Mouse (Mus musculus): ENCODE results near the gene Nr2f2.
A peak's percentile ranks its signal among the peaks of the same experiment; 100 is the strongest.

The Nr2f2 gene

DNA sequence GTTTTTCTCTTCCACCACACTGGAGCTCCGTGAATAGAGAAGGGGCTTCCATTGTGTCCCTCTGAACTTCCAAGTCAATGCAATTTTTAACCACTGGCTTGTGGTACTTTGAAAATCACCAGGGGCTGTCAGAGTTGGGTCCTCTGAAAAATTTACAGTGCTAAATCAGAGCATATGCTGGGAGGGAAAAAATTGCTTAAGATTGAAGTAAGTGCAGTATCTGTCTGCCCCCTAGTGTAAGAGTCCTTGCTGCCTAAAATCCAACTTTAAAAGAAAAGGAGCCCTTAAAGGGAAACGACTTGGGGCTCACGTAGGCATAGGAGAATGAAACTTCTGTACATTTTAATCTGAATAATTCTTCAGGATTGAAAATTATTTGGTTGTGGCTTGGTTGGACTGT lies 1.7 kb downstream of the Nr2f2 start:
- peak; percentile 70 for DNase-seq

DNA sequence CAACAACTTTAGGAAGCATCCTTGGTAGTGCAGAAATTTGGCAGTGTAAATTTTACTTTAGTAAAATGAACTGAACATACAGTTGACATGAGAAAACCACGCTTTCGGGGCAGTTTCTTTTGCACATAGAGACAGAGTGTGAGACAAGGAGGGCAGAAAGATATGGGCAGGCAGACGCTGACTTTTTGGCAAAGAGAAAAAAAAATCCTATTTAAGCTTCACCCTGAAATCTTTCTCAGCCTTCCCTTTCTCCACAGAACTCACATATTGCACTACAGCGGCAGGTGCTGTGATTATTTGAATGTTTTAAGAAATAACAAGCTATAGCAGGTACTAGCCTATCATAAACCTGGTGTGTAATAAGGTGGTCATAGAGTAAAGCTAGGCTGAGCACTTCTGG lies 3.2 kb downstream of the Nr2f2 start:
- no peak for DNase-seq

DNA sequence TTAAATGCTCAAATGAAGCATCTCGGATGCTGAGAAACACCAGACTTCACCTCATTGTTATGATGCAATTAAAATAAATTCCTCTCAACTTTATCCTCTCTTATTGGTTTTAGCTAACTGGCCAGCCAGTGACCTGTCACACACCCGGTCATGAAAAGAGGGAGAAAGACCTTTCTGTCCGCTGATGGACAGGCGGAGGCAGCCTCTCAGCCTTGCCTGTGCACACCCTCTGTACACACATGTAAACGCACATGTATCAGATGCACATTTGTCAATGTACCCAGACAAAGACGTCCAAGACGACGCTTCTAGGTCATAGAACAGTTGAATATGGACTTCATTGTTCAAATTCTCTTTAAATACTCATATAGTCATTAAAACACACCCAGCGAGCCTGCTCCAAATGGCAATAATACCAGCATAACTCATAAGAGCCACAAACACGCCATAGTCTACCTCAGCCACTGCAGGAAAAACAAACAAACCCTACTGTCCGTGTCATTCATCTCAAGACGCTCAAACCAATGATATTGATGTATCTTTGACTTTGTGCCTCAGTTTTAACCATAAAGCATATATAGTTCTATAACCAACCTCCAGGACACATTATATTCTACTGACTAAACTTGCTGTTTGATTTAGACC lies 3.9 kb downstream of the Nr2f2 start:
- DNase-seq, result no peak

DNA sequence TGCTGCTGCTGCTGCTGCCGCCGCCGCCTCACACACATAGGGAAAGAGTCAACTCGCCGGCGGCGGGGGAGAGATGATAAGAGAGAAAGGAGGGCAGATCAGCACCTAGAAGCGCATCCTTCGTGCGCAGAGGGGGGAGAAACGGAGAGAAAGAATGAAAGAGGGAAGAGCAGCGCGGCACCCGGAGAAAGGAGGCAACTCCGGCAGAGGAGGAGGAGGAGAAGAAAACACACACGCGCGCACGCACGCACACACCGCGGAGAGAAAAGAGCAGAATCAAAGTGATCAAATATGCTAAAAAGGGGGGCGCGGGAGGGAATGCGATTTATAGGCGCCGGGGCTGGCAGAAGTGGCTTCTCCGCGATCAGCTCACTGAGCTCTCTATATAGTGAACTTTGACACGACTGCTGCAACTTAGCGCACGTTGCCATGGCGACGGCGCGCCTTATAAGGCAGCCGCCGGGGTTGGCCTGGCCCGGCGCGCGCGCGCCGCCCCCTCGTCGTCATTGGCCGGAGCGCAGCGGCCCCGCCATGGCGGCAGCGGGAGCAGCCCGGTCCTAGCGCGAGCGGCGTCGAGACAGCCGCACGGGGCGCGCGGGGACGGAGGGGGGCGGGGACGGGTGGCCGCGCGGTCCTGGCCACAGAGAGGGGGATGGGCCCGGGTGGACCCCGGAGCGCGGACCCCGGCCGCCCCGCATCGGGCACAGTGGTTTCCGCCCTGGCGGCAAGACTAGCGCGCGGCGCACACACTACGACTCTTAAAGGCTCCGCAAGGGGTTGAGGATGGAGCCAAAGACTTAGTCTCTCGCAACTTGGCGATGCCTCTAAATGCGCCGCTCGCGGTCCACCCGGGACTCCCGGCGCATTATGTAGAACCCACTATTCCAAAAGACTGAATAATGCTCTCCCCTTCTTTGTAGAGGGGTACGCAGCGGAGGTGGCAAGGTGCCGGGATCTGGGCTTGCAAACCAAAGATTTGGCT lies 4.9 kb downstream of the Nr2f2 start:
- peak; percentile 95 for DNase-seq

DNA sequence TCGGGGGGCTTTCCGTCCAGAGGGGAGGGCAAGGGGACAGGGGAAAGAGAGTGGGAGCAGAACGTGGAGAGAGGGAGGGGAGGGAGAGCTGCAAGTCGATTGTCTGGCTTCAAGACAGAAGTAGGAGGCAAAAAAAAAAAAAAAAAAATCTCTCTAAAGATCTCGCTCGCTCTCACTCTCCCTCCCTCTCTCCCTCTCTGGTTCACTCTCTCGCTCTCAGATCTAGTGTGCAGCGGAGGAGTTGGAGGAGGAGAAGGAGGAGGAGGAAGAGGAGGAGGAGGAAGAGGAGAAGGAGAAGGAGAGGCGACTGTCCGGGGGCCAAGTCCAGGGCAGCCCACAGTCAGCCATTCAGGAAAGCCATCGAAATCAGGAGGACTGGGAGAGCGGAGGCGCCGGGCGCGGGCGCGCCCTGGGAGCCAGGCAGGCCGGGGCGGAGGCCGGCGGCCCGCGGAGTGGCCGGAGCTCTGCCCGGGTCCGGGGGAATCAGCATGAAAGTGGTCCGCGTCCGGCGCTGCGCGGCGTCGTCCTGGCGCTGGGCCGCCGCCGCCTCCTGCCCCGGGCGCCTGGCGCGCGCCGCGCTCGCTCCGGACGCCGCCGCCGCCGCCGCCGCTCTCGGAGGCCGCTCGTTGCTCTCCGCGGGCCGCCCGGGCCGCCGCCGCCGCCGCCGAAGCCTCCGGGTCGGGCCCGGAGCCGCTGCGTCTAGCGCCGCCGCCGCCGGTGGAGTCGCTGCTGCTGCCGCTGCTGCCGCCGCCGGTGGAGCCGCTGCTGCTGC lies 5.7 kb downstream of the Nr2f2 start:
- no peak for DNase-seq

DNA sequence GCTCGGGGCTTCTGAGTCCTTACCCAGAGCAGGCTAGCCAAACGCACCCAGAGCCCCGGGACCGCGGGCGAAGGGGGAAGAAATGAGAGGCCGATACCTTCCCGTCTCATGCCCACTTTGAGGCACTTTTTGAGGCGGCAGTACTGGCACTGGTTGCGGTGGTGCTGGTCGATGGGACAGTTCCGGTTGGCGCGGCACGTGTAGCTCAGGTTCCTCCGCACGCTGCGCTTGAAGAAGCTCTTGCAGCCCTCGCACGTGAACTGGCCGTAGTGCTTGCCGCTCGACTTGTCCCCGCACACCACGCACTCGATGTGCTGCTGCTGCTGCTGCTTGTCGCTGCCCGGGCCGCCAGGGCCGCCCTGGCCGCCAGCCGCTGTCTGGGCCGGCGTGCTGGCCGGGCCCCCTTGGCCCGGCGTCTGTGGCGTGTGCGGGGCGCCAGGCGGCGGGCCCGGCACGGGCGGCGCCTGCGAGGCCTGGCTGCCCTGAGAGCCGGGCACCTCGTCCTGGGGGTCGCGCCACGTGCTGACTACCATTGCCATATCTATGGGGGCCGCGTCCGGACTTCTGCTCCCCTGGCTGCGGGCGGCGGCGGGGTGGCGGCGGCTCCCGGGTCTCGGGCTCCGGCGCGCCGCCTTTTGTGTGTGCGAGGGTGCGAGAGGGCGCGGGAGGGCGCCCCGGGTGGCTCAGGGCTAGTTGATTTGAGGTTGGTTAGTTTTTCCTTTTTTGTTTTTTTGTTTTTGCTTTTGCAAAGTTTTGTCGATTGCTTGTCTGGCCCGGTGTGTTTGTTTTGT lies 6.5 kb downstream of the Nr2f2 start:
- DNase-seq, result no peak

DNA sequence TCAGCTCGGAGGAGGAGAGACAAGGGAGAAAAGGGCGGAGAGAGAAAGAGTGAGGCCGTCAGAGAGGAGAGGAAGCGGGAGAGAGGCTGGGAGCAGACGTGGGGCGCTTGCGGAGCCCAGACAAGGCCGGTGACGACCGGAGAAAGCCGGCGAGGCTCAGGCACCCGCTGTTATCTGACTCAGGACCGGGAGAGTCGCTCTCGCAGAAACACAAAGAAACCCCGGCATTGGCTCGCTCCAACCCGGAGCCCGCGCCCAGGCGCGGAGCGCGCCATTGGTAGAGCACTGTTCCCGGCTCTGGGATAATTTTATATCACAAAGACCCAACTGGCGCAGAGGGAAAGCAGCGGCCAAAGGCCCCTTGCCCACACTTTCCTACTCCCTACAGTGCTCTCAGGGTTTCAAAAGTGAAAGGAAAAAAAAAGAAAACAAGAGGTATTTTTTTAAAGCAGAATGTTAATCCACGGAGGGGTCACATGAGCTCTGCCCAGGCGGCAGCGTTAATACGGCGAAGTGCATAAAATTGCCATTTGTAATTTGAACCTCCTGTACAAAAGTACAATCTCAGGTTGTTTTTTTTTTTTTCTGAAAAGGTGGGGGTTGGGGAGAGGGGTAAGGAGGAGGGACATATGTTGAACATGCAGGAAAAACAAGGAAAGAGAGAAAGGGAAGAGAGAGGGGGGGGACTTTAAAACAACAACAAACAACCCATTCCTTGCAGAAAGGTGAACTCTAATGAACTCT lies 7.5 kb downstream of the Nr2f2 start:
- DNase-seq, result no peak

DNA sequence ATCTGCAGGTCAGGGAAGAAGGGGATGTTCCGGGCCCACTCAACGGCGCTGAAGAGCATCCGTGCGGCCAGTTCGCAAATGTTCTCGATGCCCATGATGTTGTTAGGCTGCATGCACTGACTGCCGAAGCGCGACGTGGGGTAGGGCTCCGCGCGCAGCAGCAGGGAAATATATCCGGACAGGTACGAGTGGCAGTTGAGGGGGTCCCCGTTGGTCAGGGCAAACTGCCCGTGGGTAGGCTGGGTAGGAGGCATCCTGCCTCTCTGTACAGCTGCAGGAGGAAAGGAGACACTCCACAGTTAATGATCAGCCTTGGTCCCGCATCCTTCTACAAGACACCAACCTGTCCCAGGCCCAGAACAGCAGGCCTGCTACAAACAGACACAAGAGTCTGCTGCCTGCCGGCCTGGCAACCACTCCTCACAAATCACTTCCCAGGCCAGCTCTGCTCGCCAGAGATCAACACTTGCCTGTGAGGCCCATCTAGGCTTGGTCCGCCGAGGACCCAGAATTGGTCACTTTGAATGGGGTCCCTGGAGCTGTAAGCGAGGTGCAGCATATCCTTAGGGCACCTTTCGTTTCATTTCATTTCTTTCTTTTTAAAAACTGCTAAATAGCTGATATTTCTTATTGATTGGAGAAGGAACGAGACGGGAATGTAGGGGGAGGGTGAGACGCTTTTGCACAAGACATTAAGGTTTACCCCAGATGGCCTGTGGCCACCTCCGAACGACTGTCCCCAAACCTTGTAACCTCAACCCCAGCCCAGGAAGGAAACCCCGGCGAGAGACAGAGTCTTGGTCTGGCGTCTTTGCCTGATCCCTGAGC lies 8.3 kb downstream of the Nr2f2 start:
- no peak for DNase-seq

DNA sequence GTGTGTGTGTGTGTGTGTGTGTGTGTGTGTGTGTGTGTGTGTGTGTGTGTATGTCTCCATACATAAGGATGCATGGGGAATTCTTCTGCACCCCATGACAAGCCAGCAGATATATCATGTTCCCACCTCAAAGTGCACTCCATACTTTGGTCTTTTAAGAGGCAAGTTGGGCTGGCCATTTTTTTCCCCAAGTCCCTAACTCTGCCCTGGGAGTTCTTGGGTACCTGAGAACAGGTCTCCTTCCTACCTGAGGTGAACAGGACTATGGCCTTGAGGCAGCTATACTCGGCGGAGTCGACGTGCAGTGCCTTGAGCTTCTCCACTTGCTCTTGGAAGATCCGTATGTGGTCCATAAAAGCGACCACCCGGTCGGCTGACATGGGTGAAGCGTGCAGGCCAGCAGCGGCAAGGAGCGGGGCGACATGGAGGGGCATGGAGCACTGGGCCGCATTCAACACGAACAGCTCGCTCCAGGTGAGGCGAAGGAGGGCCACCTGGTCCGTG lies 9.0 kb downstream of the Nr2f2 start:
- DNase-seq, result no peak

DNA sequence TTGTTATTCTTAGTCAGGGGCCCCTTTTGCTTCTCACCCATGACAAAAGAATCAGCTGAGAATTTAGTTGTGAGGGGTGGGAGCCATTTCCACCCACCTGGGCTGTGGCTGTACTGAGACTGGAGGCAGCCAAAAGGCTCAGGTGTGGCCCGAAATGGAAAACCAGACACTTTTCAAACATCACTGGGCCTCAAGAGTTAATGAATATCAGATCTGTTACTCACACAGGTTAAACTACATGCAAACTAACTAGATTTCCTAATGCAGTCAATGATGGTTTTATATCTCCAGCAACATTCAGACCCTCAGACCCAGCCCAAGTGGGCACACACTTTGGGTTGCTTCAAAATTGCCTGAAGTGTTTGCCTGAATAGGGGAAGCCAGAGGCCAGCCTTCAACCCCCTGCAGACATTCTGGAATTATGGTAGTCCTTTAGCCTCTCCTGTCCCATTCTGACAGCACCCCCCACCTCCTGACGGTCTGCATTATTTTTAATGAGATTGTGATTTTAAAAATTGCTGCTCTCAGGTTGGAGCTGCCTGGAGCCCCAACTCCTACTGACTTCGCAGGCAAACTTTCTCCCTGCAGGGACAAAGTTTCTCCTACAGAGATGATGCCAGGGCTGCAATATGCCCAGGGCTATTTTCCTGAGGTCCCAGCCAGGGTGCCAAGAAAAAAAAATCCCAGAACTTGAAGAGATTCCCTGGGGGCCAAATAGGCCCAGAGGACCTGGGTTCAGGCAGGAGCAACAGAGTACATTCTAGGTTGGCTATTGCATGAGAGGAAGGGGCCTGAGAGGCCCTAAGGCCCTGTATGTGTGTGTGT lies 9.6 kb downstream of the Nr2f2 start:
- DNase-seq, result no peak

DNA sequence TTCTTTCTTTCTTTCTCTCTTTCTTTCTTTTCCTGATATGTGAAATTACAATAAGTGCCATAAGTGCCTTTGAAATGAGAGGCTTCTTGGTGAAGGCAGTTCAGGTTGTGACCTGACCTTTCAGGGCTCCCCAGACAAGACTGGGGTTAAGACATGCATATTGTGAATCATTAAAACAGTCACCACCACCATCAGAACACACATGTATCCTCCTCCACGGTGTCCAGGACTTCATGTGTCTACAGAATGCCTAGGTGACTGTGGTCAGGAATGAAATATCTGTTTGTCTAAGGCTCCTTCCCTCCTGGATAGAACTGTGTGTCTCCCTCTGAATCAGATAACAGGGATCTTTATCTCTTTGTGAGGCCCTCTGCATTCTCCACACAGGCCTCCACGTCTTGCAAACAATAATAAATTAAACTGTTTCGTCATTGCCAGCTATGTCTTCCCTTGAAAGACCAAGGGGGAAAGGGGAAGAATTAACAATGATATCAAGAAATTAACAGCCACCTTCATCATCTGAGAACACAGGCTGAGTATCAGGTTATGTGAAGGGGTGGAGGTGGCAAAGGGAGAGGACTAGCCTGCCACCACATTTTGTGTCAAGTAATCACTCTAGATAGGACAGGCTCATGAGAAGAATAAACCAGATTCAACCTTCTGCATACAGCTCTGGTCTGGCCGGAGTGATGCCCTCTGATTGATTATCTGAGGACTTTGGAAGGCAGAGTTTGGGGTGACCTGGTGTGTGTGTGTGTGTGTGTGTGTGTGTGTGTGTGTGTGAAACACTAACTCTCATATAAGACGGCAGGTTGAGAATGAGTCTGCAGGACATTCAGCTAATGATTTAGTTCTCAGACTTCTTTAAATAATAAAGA lies 10.6 kb downstream of the Nr2f2 start:
- DNase-seq, result no peak

DNA sequence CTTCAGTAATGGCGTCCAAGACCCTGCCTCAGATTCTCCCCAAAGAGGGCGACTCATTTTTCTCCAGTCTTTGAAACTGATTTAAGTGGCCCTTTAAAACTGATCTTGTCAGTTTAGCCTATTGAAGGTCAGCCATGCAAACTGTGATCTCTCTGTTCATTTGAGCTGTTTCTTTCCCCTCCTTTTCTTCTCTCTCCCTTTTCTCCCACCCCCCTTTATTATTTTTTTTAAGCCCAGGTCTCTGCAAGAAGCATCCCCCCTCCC lies 11.2 kb downstream of the Nr2f2 start:
- no peak for DNase-seq

DNA sequence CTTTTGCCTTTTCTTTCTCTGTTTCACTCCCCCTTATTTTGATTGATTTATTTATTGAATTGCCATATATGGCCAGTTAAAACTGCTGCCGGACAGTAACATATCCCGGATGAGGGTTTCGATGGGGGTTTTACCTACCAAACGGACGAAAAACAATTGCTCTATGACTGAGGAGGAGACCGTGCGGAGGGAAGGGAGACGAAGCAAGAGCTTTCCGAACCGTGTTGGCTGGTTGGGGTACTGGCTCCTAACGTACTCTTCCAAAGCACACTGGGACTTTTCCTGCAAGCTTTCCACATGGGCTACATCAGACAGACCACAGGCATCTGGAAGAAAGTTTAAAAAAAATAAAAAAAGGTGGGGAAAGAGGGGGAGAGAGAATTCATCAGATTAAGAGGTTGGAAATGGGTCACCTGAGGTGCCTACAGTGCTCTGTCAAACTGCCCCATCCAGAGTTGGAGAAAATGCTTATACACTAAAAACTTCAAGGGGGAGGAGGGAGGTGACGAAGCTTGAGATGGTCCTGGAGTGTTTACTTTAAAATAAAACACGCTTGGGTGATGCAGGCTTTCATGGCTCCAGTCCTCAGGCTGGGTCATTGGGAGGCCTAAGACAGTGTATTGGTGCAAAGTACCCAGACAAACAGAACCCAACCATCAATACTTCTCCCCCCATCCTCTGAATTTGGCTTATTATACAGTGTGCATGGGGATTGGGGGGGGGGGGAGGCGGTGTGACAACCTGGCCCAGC lies 11.8 kb downstream of the Nr2f2 start:
- no peak for DNase-seq

DNA sequence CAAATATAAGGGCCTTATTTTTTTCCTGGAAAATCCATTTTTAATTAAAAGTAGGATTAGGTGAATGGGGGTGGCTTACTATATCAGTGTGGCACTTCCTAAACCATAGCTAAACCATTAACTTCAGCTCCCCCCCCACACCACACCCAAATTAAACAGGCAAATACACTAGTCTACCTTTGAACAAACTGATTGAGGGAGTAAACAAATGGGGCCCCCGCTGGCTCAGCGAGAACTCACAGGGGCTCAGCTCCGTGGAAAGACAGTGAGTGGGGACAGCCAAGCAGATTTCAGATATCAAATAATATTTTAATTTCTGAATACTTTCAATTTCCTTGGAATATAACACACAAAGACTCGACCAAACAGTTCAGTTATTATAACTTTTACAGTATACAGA lies 13.4 kb downstream of the Nr2f2 start:
- DNase-seq, result no peak

DNA sequence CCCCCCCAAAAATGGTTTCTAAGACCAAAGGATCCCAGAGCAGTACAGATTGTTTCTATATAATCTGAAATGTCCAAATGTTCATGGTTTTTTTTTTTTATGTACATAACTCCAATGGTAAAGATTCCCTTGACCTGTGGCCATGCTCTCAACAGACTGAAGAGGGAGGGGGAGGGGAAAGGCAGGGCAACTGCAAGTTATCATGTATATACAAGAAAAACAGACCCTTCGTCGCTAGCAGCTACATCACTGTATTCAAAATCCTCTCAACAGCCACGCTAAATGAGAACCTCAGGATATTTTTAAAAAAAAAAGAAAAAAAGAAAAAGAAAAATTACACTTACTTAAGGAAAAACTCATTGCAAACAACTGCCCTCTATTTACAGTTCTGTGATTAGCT lies 13.9 kb downstream of the Nr2f2 start:
- no peak for DNase-seq

DNA sequence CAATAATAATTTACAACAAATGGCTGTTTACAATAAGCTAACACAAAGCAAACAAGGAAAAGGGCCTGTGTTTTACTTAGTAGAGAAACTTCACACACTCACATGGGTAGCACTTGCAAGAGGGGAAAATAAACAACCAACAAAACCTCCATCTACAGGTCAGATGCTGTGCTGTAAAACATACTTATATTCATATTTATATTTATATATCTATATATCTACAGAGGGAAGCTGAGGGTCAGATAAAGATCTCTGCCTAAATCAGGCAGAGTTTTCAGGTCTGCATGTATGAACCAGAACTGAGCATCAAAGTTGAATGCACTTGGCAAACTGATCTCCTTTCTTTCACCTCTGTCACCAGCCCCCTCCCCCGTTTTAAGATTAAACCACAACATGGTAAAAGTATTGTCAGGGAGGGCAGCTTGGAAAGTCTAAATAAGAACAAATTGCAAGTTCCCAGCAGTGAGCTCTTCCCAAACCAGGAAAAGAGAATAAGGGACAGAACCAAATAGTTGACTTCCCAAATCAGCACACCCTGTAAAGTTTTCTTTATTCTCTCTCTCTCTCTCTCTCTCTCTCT lies 14.5 kb downstream of the Nr2f2 start:
- DNase-seq, result no peak

DNA sequence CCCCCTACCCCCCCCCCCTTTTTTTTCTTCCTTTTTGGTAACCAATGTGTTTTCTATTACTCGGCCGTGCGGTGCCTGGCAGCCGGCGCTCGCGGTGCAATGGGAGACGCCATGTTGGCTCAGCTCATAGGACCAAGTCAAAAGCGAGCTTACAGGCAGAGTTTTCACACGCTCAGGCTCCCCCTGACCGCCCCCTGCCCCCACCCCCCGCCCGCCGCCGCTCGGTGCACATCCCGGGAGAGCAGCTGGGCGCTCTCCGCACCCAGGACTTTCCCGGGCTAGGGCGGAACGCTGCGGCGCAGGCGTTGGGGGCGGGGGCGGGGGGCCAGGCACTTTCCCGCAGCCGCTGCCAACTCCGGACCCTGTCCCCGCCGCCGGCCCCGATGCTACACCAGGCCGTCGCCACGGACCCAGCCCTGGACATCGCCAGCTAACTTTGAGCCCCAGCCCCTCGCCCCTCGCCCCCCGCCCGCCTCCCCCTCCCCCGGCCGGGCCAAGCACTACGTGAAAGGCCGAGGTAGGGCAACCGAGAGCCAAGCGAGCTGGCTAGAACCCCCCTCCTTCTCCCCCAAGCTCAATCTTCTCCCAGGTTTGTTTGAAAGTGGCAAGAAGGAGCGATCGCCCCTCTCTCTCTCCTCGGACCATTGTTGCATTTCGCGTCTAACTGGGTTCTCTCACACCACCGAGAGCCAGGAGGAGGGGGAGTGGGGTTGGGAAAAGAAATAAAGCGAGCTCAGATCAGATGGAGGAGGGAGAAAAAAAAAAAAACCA lies 15.6 kb downstream of the Nr2f2 start:
- DNase-seq, result peak; percentile 76
